Mouse (Mus musculus): ENCODE results near the gene Chrng.

DNA sequence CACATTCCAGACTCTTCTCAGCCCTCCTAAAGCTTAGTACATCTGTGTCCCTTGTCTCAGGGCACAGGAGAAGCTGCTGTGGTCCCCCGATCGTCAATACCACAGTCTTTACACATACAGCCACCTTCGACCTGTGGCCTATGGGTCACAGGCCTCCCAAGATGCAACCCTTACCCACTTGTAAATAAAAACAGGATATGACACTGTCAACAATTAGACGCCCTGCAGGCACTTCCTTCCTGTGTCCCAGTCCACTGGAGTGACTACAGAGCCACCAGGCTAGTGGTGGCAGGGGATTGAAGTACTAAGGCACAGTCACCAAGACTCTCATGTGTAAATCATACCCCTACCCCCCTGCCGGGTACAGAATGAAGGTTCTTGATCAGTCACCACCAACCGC, 581 bp downstream of the Chrng start:
- TF ChIP-seq EP300 (IDR thresholded peaks at IDR 0.05; ENCODE audit: low read depth) (no peak), CTCF (IDR thresholded peaks at IDR 0.05; ENCODE audit: low read depth) (no peak)

Measured in heart, postnatal 0 days (tissue).